Mouse (Mus musculus) spleen, adult 2 months (tissue): ENCODE data around the gene Vpreb2. TPM values are rescaled to one million over a fixed set of nuclear protein-coding genes. Genes with fewer than 3 reads are reported as not detected.
"Not testable (repeated sequence)": the region's sequence is repeated elsewhere in the genome, so short reads cannot be mapped to it uniquely, and the experiment has no call there.

Experiments
- DNase-seq, 2 experiments: peaks; one replicate each; pipeline versions ENCODE4 v3.0.0 to v3.0.0-alpha.2; 2012 to 2021; ENCODE audit warnings: low spot score in 2 of 2, low read depth in 1 of 2
- H3K27ac ChIP-seq: fragments of 200-500 bp; 2 replicates; pipeline ENCODE4 v1.5.1; 2012; ENCODE audit warnings: low read length, inconsistent platforms; ENCODE audit not compliant: insufficient read depth
- H3K27me3 ChIP-seq: fragments of 200-500 bp; 2 replicates; pipeline ENCODE4 v1.6.1; 2012; ENCODE audit warnings: mild to moderate bottlenecking, moderate library complexity, low read length, inconsistent platforms; ENCODE audit not compliant: control insufficient read depth, insufficient read depth
- H3K36me3 ChIP-seq: fragments of 200-500 bp; 2 replicates; pipeline ENCODE4 v1.6.1; 2012; ENCODE audit warnings: mild to moderate bottlenecking, low read length, inconsistent platforms; ENCODE audit not compliant: control insufficient read depth, insufficient read depth
- H3K4me1 ChIP-seq: fragments of 200-500 bp; 2 replicates; pipeline ENCODE4 v1.6.1; 2011; ENCODE audit warnings: inconsistent platforms; ENCODE audit not compliant: control insufficient read depth, insufficient read depth, insufficient read length
- H3K4me3 ChIP-seq: fragments of 200-500 bp; 2 replicates; pipeline ENCODE4 v1.5.1; 2011; ENCODE audit warnings: mild to moderate bottlenecking, inconsistent platforms; ENCODE audit not compliant: insufficient read depth, insufficient read length; ENCODE audit errors: extremely low read depth
- CTCF ChIP-seq: fragments of 200-500 bp; IDR thresholded peaks from 2 replicates; pipeline ENCODE4 v1.5.1; 2011; ENCODE audit warnings: mild to moderate bottlenecking, inconsistent platforms; ENCODE audit not compliant: insufficient read depth, insufficient read length, insufficient replicate concordance; ENCODE audit errors: extremely low read depth
- POLR2A ChIP-seq: fragments of 200-500 bp; IDR thresholded peaks from 2 replicates; pipeline ENCODE4 v1.6.1; 2011; ENCODE audit warnings: low read depth, low read length, inconsistent platforms
- WGBS: fragments of 180-500 bp; shearing (Covaris S2); methylation state at CpG from one replicate; pipeline ENCODE4 v1.1.7; 2018; 5-methylcytosine and 5-hydroxymethylcytosine counted together
- polyA plus RNA-seq: library from polyadenylated mRNA; depleted of rRNA; stranded (reverse); fragments of >200 nt; gene quantifications from 2 replicates; pipeline ENCODE4 v1.2.3, GENCODE M21; 2012

The Vpreb2 gene
- polyA plus RNA-seq, 1 experiment, result not detected

GRCm38 (mm10) chr16:17939255-17939751, 40.9 kb upstream of the Vpreb2 start:
- no peaks in the 10 kb centered on the region for H3K36me3 ChIP-seq
- WGBS, result 36% methylated on average over 9 of the region's 9 CpGs
- peaks cover 2% of the 10 kb centered on the region; the same call in 1 of the 2 replicates for H3K4me1 ChIP-seq
- no peak for DNase-seq
- H3K27me3 ChIP-seq, result no peaks in the 10 kb centered on the region
- H3K4me3 ChIP-seq, result no peak overlapping the region
- no peak overlapping the region for H3K27ac ChIP-seq
- TF ChIP-seq POLR2A, result no peak
- TF ChIP-seq CTCF, result no peak

DNA sequence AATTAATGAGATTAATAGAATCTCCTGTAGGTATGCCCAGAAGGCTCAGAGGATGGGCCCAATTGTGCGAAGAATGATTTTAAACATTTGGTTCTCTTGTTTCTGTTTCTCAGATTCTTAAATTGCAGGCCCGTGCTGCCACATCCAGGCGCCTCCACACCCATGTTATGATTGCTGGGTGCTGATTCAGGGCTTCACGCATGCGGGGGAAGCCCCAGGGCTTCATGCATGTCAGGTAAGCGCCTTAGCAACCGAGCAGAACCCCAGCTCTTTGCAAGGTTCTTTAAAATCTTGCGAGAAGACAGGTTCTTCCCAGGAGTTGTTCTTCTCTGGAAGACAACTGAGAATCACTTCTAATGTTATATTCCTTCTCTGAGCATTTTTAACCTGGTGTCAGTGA, 36.8 kb upstream of the Vpreb2 start:
- WGBS, result 84% methylated on average over 8 of the region's 8 CpGs
- no peak for TF ChIP-seq CTCF
- no peak for TF ChIP-seq POLR2A
- DNase-seq, result no peak
- Histone ChIP-seq H3K36me3 (no peaks in the 10 kb centered on the region), H3K27ac (no peak overlapping the region), H3K27me3 (no peaks in the 10 kb centered on the region), H3K4me3 (no peak overlapping the region), H3K4me1 (no peaks in the 10 kb centered on the region)

DNA sequence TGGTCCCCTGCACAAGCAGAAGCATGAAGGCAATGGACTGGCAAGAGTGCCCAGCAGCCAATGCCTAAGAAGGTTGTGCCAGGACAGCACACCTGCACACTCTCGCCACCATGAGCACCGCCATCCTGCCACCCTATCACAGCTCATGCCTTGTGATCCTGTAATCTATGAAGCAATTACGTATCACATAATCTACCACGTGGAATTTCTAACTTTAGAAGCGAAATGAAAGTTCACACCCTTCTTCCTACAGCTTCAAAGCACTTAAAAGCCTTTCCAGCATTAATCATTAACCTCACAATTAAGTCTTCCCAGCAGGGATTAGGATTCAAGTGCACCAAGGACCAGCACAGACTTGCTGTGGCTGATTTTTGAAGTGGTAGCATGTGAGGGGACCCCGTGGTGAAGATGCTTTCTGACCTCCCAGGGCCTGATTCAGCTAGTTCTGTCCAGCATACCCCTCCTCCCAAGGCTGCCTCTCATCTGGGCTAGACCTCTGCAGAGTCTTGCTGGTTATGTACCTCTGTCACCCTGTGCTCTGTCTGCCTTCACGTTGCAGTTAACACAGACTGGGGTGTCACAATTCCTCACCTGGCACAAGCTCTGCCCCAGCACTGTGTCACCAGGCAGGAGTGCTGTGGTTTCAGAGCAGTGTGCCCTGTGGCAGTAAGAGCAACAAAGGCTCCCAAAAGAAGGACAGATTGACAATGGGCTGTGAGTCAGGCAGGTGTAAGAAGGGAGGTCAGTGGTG, 35.0 kb upstream of the Vpreb2 start:
- H3K36me3 ChIP-seq, result no peaks in the 10 kb centered on the region
- H3K27ac ChIP-seq, result no peak overlapping the region
- no peak for DNase-seq
- TF ChIP-seq POLR2A, result no peak
- TF ChIP-seq CTCF, result no peak
- WGBS, result 65% methylated on average over 7 of the region's 7 CpGs
- no peaks in the 10 kb centered on the region for H3K27me3 ChIP-seq
- no peaks in the 10 kb centered on the region for H3K4me1 ChIP-seq
- no peak overlapping the region for H3K4me3 ChIP-seq

GRCm38 (mm10) chr16:17949421-17949877, 30.8 kb upstream of the Vpreb2 start:
- H3K27ac ChIP-seq, result no peak overlapping the region
- TF ChIP-seq CTCF (no peak), POLR2A (no peak)
- no peaks in the 10 kb centered on the region for H3K36me3 ChIP-seq
- no peak for DNase-seq
- H3K4me3 ChIP-seq, result no peak overlapping the region
- 62% methylated on average over 2 of the region's 2 CpGs for WGBS
- no peaks in the 10 kb centered on the region for H3K27me3 ChIP-seq
- H3K4me1 ChIP-seq, result no peaks in the 10 kb centered on the region

GRCm38 (mm10) chr16:17950068-17950467, 30.2 kb upstream of the Vpreb2 start:
- H3K4me3 ChIP-seq, result no peak overlapping the region
- H3K27ac ChIP-seq, result no peak overlapping the region
- DNase-seq, result no peak
- WGBS, result 84% methylated on average over 4 of the region's 4 CpGs
- no peak for TF ChIP-seq CTCF
- H3K4me1 ChIP-seq, result no peaks in the 10 kb centered on the region
- no peaks in the 10 kb centered on the region for H3K27me3 ChIP-seq
- H3K36me3 ChIP-seq, result no peaks in the 10 kb centered on the region

- Histone ChIP-seq H3K36me3 (no peaks in the 10 kb centered on the region), H3K4me1 (no peaks in the 10 kb centered on the region), H3K27me3 (no peaks in the 10 kb centered on the region), H3K4me3 (no peak overlapping the region), H3K27ac (no peak overlapping the region)
- no peak for TF ChIP-seq CTCF
- TF ChIP-seq POLR2A, result no peak
- no peak for DNase-seq
- 76% methylated on average over 4 of the region's 4 CpGs for WGBS
These were observed 28.6 kb upstream of the Vpreb2 start for GRCm38 (mm10) chr16:17951618-17952017.

DNA sequence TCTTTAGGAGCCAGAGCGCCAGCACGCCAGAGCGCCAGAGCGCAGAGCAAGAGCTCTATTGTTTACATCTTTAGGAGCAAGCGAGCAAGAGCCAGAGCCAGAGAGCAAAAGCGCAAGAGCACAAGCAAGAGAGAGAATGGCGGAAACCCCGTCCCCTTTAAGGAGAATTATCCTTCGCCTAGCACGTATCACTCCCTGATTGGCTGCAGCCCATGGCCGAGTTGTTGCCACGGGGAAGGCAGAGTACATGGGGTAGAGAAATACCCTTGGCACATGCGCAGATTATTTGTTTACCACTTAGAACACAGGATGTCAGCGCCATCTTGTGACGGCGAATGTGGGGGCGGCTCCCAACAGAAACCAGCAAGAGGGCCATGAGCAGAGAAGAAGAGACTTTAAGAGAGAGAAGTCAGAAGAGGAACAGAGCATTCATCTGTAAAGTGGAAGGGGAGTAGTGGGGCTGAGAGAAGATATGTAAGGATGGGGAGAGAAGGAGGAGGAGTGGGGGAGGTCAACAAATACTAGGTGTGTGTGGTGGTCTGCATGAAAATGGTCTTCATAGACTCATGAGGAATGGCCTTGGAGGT, 24.1 kb upstream of the Vpreb2 start:
- not testable (repeated sequence) for H3K4me1 ChIP-seq, H3K27me3 ChIP-seq, DNase-seq, H3K36me3 ChIP-seq, H3K27ac ChIP-seq, H3K4me3 ChIP-seq
- 96% methylated on average over 17 of the region's 17 CpGs for WGBS
